Mouse (Mus musculus) midbrain, embryonic 11.5 days (tissue): ENCODE data around the gene Speg. TPM values are rescaled to one million over a fixed set of nuclear protein-coding genes. Genes with fewer than 3 reads are reported as not detected.

Experiments used
- ATAC-seq: fragments of 200-750 bp; cut with Nextera tagmentation; 2 replicates; pipeline ENCODE4 v1.8.0; 2017; ENCODE audit warnings: moderate TSS enrichment, moderate library complexity; ENCODE audit not compliant: low FRiP score
- DNase-seq: peaks from one replicate; pipeline ENCODE4 v3.0.0; 2015; ENCODE audit warnings: low spot score; ENCODE audit errors: missing footprints
- H3K27ac ChIP-seq: fragments of 300-500 bp; sonication (generic); 2 replicates; pipeline ENCODE4 v1.5.1; 2014; ENCODE audit warnings: low read depth, low read length
- H3K27me3 ChIP-seq: fragments of 300-500 bp; sonication (generic); 2 replicates; pipeline ENCODE4 v1.6.1; 2014; ENCODE audit warnings: mild to moderate bottlenecking, low read length, moderate library complexity, mixed read lengths; ENCODE audit not compliant: control insufficient read depth, insufficient read depth
- H3K36me3 ChIP-seq: fragments of 300-500 bp; sonication (generic); 2 replicates; pipeline ENCODE4 v1.6.1; 2014; ENCODE audit warnings: mild to moderate bottlenecking, low read length, moderate library complexity, mixed read lengths; ENCODE audit not compliant: control insufficient read depth, insufficient read depth
- H3K4me1 ChIP-seq: fragments of 300-500 bp; sonication (generic); 2 replicates; pipeline ENCODE4 v1.6.1; 2014; ENCODE audit warnings: low read length; ENCODE audit not compliant: control insufficient read depth, insufficient read depth
- H3K4me2 ChIP-seq: fragments of 300-500 bp; sonication (generic); 2 replicates; pipeline ENCODE4 v1.6.1; 2014; ENCODE audit warnings: mild to moderate bottlenecking, moderate library complexity
- H3K4me3 ChIP-seq: fragments of 300-500 bp; sonication (generic); 2 replicates; pipeline ENCODE4 v1.5.1; 2014; ENCODE audit warnings: low read depth, low read length
- H3K9ac ChIP-seq: fragments of 300-500 bp; sonication (generic); 2 replicates; pipeline ENCODE4 v1.6.1; 2014; ENCODE audit warnings: low read length
- H3K9me3 ChIP-seq: fragments of 300-500 bp; sonication (generic); 2 replicates; pipeline ENCODE4 v1.6.1; 2016; ENCODE audit warnings: low read length; ENCODE audit not compliant: control insufficient read depth
- WGBS: fragments of 180-500 bp; shearing (Covaris S2); extraction: QIAGEN DNeasy Blood & Tissue Kit; methylation state at CpG from one replicate; pipeline ENCODE4 v1.1.7; 2014; 5-methylcytosine and 5-hydroxymethylcytosine counted together
- polyA plus RNA-seq: library from polyadenylated mRNA; unstranded; fragments of >200 nt; fragmentation: Nextera tagmentation; extraction: Ambion mirVana; gene quantifications from 2 replicates; pipeline ENCODE4 v1.2.1, GENCODE M21; 2014

Speg gene
- polyA plus RNA-seq, result 13.4 and 15.2 TPM in 2 replicates

- peak within 1 kb of the TSS; percentile 49 for H3K9ac ChIP-seq
- ATAC-seq (peak; percentile 79), DNase-seq (peak; percentile 91)
- peak within 1 kb of the TSS; percentile 23 for H3K4me3 ChIP-seq
- H3K9me3 ChIP-seq, result no peaks in the 10 kb centered on the region
- H3K4me1 ChIP-seq, result peaks cover 11% of the 10 kb centered on the region
- H3K36me3 ChIP-seq, result no peaks in the 10 kb centered on the region
- 5% methylated on average over 56 of the region's 57 CpGs for WGBS
- no peak within 1 kb of the TSS for H3K27ac ChIP-seq
- H3K27me3 ChIP-seq, result peaks cover 11% of the 10 kb centered on the region
- H3K4me2 ChIP-seq, result peak within 1 kb of the TSS; percentile 55
Measured at GRCm38 (mm10) chr1:75374950-75375936, at the start of gene Speg. Gene Speg (plus strand): TSS chr1:75375297.

- H3K27me3 ChIP-seq, result no peaks in the 10 kb centered on the region
- H3K4me1 ChIP-seq, result no peaks in the 10 kb centered on the region
- H3K36me3 ChIP-seq, result no peaks in the 10 kb centered on the region
- ATAC-seq (no peak), DNase-seq (peak; percentile 59)
- no peak overlapping the region for H3K27ac ChIP-seq
- no peak overlapping the region for H3K4me2 ChIP-seq
- no peak overlapping the region for H3K9ac ChIP-seq
- no peak overlapping the region for H3K4me3 ChIP-seq
- H3K9me3 ChIP-seq, result no peaks in the 10 kb centered on the region
Measured at GRCm38 (mm10) chr1:75327461-75327860, 47.6 kb upstream of the Speg start.

GRCm38 (mm10) chr1:75331271-75331670 is 43.8 kb upstream of the Speg start:
- peak; percentile 64 for DNase-seq
- Histone ChIP-seq H3K4me2 (no peak overlapping the region), H3K27me3 (no peaks in the 10 kb centered on the region), H3K9ac (no peak overlapping the region), H3K4me3 (no peak overlapping the region), H3K36me3 (no peaks in the 10 kb centered on the region), H3K4me1 (no peaks in the 10 kb centered on the region), H3K9me3 (no peaks in the 10 kb centered on the region), H3K27ac (no peak overlapping the region)
- 74% methylated on average over 1 of the region's 1 CpGs for whole genome bisulfite sequencing
- no peak for ATAC-seq

GRCm38 (mm10) chr1:75336461-75336860 is 38.6 kb upstream of the Speg start:
- no peaks in the 10 kb centered on the region for H3K27me3 ChIP-seq
- H3K4me1 ChIP-seq, result peaks cover 16% of the 10 kb centered on the region
- H3K4me2 ChIP-seq, result no peak overlapping the region
- H3K9me3 ChIP-seq, result no peaks in the 10 kb centered on the region
- ATAC-seq, result no peak
- H3K9ac ChIP-seq, result no peak overlapping the region
- 75% methylated on average over 3 of the region's 3 CpGs for WGBS
- no peak overlapping the region for H3K27ac ChIP-seq
- DNase-seq, result no peak
- H3K4me3 ChIP-seq, result no peak overlapping the region
- H3K36me3 ChIP-seq, result no peaks in the 10 kb centered on the region

- ATAC-seq (no peak), DNase-seq (peak; percentile 2)
- H3K27me3 ChIP-seq, result no peaks in the 10 kb centered on the region
- no peak overlapping the region for H3K4me3 ChIP-seq
- H3K4me2 ChIP-seq, result no peak overlapping the region
- no peak overlapping the region for H3K9ac ChIP-seq
- H3K27ac ChIP-seq, result no peak overlapping the region
- WGBS, result 85% methylated on average over 9 of the region's 9 CpGs
- peaks cover 16% of the 10 kb centered on the region for H3K4me1 ChIP-seq
- no peaks in the 10 kb centered on the region for H3K9me3 ChIP-seq
- no peaks in the 10 kb centered on the region for H3K36me3 ChIP-seq
Measured at GRCm38 (mm10) chr1:75337097-75337496, 38.0 kb upstream of the Speg start.

DNA sequence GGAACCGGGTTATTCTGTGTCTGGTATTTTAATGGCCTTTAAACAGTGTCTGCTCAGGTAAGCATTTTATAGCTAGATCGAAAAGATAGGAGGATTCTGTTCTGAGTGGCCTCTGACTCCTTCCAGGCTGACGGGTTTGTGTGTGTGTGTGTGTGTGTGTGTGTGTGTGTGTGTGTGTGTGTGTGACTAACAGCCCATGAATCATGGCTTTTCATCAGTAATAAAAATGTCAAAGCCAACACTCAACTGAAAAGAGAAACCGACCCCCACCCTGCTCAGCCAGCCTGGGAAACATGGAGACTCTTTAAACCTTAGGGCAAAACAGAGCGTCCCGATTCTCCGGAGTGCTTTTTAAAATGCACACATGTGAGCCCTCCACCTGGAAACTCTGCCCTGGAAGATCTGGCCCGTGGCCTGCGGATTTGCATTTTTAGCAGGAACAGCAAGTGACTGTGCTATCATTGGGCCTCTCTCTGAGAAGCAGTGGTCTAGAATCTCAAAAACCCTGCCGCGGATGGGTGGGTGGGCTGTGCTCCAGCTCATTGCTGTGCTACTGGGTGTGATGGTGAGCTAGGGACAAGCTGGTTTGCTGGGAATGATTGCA is 36.9 kb upstream of the Speg start:
- no peak overlapping the region for H3K4me2 ChIP-seq
- no peak overlapping the region for H3K4me3 ChIP-seq
- H3K4me1 ChIP-seq, result peaks cover 16% of the 10 kb centered on the region
- H3K27me3 ChIP-seq, result no peaks in the 10 kb centered on the region
- H3K27ac ChIP-seq, result no peak overlapping the region
- H3K9ac ChIP-seq, result no peak overlapping the region
- 33% methylated on average over 11 of the region's 11 CpGs for WGBS
- H3K36me3 ChIP-seq, result no peaks in the 10 kb centered on the region
- no peaks in the 10 kb centered on the region for H3K9me3 ChIP-seq
- DNase-seq (peak; percentile 89), ATAC-seq (peak; percentile 34)

- 0 out of 2 replicates have a peak overlapping the region, but pooled peaks have one; percentile 1 for H3K27ac ChIP-seq
- no peaks in the 10 kb centered on the region for H3K9me3 ChIP-seq
- H3K4me2 ChIP-seq, result no peak overlapping the region
- peak; percentile 85 for DNase-seq
- no peaks in the 10 kb centered on the region for H3K27me3 ChIP-seq
- H3K36me3 ChIP-seq, result no peaks in the 10 kb centered on the region
- peaks cover 22% of the 10 kb centered on the region for H3K4me1 ChIP-seq
- H3K9ac ChIP-seq, result peak overlapping the region; percentile 17; the same call in 1 of the 2 replicates
- no peak for ATAC-seq
- no peak overlapping the region for H3K4me3 ChIP-seq
- WGBS, result 49% methylated on average over 9 of the region's 9 CpGs
Measured at GRCm38 (mm10) chr1:75339337-75339736, 35.8 kb upstream of the Speg start.

DNA sequence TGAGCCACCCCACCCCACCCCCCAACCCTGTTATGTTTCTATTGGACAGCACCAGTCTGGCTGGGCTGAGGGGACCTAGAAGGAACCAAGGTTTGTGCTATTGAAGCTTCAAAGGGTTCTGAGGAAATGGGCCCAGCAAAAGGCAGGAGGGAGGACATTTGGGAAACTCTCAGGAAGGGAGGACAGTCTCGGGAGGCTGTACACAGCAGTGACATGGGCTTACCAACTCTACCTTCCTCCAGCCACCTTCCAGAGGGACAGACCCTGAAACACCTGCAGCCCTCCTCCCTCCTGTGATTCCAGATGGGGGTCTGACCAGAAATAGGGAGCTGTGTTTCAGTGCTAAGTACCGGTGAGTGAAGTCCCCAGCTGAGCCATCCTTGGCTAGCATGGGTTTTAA is 34.6 kb upstream of the Speg start:
- Histone ChIP-seq H3K4me1 (peaks cover 31% of the 10 kb centered on the region), H3K36me3 (no peaks in the 10 kb centered on the region), H3K27ac (no peak overlapping the region), H3K9me3 (no peaks in the 10 kb centered on the region), H3K4me3 (no peak overlapping the region), H3K4me2 (no peak overlapping the region), H3K9ac (no peak overlapping the region), H3K27me3 (no peaks in the 10 kb centered on the region)
- 69% methylated on average over 2 of the region's 2 CpGs for WGBS
- ATAC-seq (no peak), DNase-seq (peak; percentile 76)

GRCm38 (mm10) chr1:75342874-75343416 is 32.2 kb upstream of the Speg start:
- H3K27me3 ChIP-seq, result no peaks in the 10 kb centered on the region; the same call in 1 of the 2 replicates
- peaks cover 28% of the 10 kb centered on the region for H3K4me1 ChIP-seq
- H3K36me3 ChIP-seq, result no peaks in the 10 kb centered on the region
- no peak overlapping the region for H3K9ac ChIP-seq
- no peak overlapping the region for H3K27ac ChIP-seq
- WGBS, result under 1% methylated on average over 8 of the region's 8 CpGs
- no peak overlapping the region for H3K4me3 ChIP-seq
- no peak overlapping the region for H3K4me2 ChIP-seq
- no peaks in the 10 kb centered on the region for H3K9me3 ChIP-seq
- peak; percentile 95 for DNase-seq
- ATAC-seq, result no peak
